Mouse (Mus musculus) megakaryocyte, embryonic 14.5 days (primary cell): ENCODE data around the gene Gm47955.

Experiments used
- FLI1 ChIP-seq: IDR thresholded peaks from 2 replicates; pipeline ENCODE4 v1.6.1; 2012; ENCODE audit warnings: low read length, inconsistent platforms, mixed read lengths
- GATA1 ChIP-seq: IDR thresholded peaks from 3 replicates; pipeline ENCODE4 v1.6.1; 2012; ENCODE audit warnings: mixed read lengths, low read length, inconsistent platforms, borderline replicate concordance

DNA sequence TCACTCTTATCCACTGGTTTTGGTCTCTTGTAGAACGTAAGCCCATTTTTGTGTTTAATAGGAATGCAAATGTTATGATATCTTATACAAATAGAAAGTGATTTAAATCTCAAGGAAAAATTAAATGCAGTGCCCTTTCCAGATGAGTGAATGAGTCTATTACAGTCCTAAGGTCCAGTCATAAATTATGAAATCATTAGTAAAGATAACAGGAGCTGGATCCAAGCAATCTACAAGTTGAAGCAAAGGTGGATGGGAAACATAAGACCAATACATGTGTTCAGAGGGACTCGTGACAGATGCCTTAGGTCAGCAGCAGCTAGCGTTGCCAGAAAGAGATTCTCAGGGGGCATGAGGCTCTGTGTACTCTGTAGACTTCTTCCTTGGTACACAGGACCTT is 31.5 kb downstream of the Gm47955 start:
- TF ChIP-seq GATA1, result no peak
- TF ChIP-seq FLI1, result no peak
